Mouse (Mus musculus) embryo, embryonic 10.5 days (tissue): ENCODE data around the gene Reg3g.
A peak's percentile ranks its signal among the peaks of the same experiment; 100 is the strongest.
"Not testable (repeated sequence)": the region's sequence is repeated elsewhere in the genome, so short reads cannot be mapped to it uniquely, and the experiment has no call there.

Experiments used
- DNase-seq: peaks from one replicate; pipeline ENCODE4 v3.0.0-alpha.2; 2015; ENCODE audit warnings: low spot score

Gene Reg3g

GRCm38 (mm10) chr6:78468772-78469171 lies at the start of gene Reg3g:
Reg3g (minus strand) TSS chr6:78468872.
- no peak for DNase-seq

DNA sequence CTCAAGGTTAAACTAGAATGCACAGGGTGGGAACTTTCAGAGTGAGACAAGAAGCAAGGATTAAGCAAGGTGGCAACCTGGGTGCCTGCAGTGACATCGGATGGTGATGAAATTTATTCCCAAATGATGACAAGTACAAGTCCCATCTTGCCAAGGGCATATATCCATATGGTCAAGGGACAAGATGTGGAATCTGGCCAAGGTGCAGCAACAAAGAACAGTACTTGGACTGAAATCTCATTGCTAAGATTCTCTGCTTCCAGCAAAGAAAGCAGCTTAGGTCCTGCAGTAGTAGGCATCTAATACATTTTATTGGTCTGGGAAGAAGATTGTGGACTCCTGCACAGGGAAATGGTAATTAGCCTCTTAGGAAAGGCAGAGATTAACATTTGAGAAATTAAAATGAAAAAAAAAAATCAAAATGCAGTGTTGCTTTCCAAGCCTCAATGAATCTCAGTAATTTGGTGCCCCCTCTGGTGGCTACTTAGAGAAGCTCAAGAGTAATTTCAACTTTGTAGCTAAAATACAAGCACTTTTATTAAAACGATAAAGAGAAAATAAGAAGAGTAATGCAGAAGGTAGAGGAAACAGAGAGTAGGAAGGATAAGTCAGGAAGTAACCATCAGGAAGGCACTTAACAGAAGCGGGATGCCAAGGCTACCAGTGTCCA lies 47.2 kb upstream of the Reg3g start:
- peak; percentile 30 for DNase-seq

- peak; percentile 74 for DNase-seq
Measured at GRCm38 (mm10) chr6:78512833-78513232, 44.2 kb upstream of the Reg3g start.

DNA sequence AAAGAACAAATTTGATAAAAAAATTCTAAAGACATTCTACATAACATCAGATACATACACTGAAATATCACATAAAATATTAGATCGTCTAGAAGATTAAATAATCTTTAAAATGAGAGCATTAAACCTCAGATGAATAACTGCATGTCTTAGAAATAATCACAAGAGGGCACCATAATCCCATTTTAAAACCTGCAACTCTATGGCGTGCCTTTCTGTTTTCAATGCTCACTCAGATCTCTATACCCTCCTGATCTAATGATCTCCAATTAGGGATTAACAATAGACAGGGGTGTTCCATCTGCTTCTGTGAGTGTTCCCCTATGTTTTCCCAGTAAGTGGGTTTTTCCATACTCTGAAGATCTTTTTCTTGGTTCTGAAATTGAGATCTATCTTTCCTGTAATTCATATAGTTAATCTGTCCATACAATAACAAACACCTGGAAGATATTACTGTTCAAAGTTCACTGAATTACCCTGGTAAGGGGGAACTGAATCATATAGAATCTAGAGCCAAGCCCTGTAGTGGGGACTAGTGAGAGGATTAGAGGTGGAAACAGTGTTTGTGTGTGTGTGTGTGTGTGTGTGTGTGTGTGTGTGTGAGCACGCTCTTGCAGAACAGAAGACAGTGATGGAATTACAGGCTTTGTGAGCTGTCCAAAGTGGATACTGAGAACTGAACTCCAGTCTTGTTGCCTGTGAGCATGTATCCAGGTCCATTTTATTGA lies 41.7 kb upstream of the Reg3g start:
- DNase-seq, result no peak

DNA sequence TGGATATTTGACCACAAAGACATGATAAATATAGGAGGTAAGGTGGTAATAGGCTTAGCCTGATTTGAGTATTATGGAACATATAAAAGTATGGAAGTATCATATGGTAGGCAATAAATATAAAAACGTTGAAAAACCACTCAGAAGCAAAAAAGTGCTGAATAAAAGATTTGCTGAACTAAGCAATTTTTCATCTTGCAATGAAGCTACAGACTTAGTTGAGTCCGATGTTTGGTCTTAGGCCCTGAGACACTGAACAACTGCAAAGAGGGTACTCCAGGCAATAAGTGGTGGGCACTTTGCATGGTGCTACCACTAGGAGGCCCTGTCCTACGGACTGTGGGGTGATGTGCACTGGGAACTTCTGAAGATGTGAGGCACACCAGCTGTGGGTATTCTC lies 37.1 kb upstream of the Reg3g start:
- DNase-seq, result no peak

- no peak for DNase-seq
Measured at GRCm38 (mm10) chr6:78494633-78495032, 26.0 kb upstream of the Reg3g start.

GRCm38 (mm10) chr6:78469287-78469686 lies 615 bp upstream of the Reg3g start:
- DNase-seq, result no peak

DNA sequence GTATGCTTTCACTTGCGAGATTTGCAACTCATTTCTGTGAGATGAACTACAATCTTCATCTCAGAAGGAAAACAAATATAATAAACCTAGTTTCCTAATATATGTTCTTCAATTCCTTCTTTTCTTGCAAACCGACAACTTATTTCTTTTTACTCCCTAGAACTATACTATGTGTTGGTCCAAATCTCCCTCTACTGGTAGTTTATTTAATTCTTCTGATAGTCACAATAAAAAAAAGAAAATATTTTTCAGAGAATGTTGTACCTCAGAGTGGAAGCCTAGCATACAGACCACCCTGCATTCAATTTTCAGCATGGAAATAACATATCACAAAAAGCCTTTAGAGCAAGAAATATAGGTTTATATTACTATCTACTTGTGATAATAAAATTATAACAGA lies 5.4 kb downstream of the Reg3g start:
- no peak for DNase-seq

GRCm38 (mm10) chr6:78462360-78462759 lies 6.3 kb downstream of the Reg3g start:
- DNase-seq, result no peak

GRCm38 (mm10) chr6:78460191-78460825 lies 8.4 kb downstream of the Reg3g start:
- peak; percentile 3 for DNase-seq

- DNase-seq, result no peak
Measured at GRCm38 (mm10) chr6:78452804-78453203, 15.9 kb downstream of the Reg3g start.

DNA sequence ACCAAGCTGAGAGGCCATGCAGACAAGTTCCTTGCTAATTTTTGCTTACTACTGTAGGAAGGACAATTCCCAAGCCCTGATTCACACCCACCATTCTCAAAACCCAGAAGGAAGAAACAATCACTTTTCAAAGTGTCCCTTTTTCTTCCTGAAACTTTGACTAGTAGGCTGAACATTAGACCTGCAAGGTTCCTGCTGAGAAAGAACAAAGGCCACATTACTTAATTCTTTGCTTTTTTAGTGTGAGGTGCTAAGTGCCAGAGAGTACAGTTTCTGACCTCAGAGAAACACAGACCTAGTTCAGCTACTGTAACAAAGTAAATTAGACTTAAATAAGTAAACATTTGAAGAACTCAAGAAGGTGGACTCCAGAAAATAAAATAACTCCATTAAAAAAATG lies 20.3 kb downstream of the Reg3g start:
- no peak for DNase-seq

GRCm38 (mm10) chr6:78447202-78447601 lies 21.5 kb downstream of the Reg3g start:
- DNase-seq, result no peak

DNA sequence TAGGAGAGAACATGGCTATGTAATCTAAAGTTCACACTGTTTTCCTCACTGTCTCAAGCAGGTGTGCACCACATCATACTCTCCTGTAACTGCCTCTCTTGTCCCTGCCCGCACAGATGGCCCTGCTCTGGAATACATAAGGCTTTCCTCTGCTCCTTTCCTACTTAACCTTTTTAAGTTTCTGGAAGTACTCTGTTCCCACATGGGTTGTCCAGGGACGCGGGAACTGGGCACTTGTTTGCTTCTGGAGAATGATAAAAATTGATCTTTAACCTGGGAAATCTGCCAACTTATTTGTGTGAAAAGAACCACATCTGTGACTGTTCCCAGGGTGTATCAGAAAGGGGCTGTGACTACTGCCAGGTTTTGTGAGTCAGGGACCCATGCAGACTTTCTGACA lies 43.2 kb downstream of the Reg3g start:
- DNase-seq, result no peak

GRCm38 (mm10) chr6:78422411-78422810 lies 46.3 kb downstream of the Reg3g start, which contains the start of gene Reg1:
Reg1 (plus strand) TSS chr6:78422711.
- not testable (repeated sequence) for DNase-seq
